Mouse (Mus musculus): ENCODE results near the gene Ccdc174. TPM values are rescaled to one million over a fixed set of nuclear protein-coding genes. Genes with fewer than 3 reads are reported as not detected.

Gene Ccdc174
- total RNA-seq, 1 experiment: 13.7 TPM

- Histone ChIP-seq H3K4me3 (ENCODE audit: insufficient read depth in 1 of 2, low read depth in 1 of 2, low read length in 2 of 2, poor library complexity in 1 of 2, severe bottlenecking in 1 of 2) (peak overlapping the region; percentile 72 to 73), H3K36me3 (ENCODE audit: control insufficient read depth, insufficient read depth, low read length, poor library complexity, severe bottlenecking) (no peaks in the 10 kb centered on the region), H3K27ac (ENCODE audit: insufficient read depth, low read depth, low read length, poor library complexity, severe bottlenecking) (no peak overlapping the region), H3K4me1 (ENCODE audit: control insufficient read depth in 2 of 2, insufficient read depth in 2 of 2, low read length in 2 of 2, poor library complexity in 1 of 2) (0 out of 4 replicates have a peak, but pooled peaks cover 0 to 2% of the 10 kb centered on the region in 2 experiments), H3K9ac (ENCODE audit: insufficient read depth, low read depth, low read length, poor library complexity, severe bottlenecking) (peak overlapping the region; percentile 56), H3K9me3 (ENCODE audit: control insufficient read depth, insufficient read depth, low read depth, low read length) (no peaks in the 10 kb centered on the region)
- TF ChIP-seq HCFC1 (IDR thresholded peaks at IDR 0.05; ENCODE audit: borderline replicate concordance, insufficient read depth, low read length): 0 out of 2 replicates have a peak, but pooled peaks have one; percentile 40
- no peak for TF ChIP-seq ZNF384 (IDR thresholded peaks at IDR 0.05; ENCODE audit: low read depth, low read length)
- in situ Hi-C loops (cut with MboI; ENCODE audit: low sequenced_read_pairs in 2 of 2, unreplicated experiment in 2 of 2): no loop called here
- no peak for DNase-seq (ENCODE audit: low read depth, low spot score)
Measured at GRCm38 (mm10) chr6:91842897-91843627, 34.8 kb upstream of the Ccdc174 start.

- in situ Hi-C loops (cut with MboI; ENCODE audit: low sequenced_read_pairs in 2 of 2, unreplicated experiment in 2 of 2): no loop called here
- no peak for DNase-seq (ENCODE audit: low read depth, low spot score)
- 0 out of 4 replicates have a peak, but pooled peaks cover 0 to 2% of the 10 kb centered on the region in 2 experiments for H3K4me1 ChIP-seq (ENCODE audit: control insufficient read depth in 2 of 2, insufficient read depth in 2 of 2, low read length in 2 of 2, poor library complexity in 1 of 2)
- no peak overlapping the region for H3K27ac ChIP-seq (ENCODE audit: insufficient read depth, low read depth, low read length, poor library complexity, severe bottlenecking)
- H3K9ac ChIP-seq (ENCODE audit: insufficient read depth, low read depth, low read length, poor library complexity, severe bottlenecking): peak overlapping the region; percentile 56
- TF ChIP-seq ZNF384 (IDR thresholded peaks at IDR 0.05; ENCODE audit: low read depth, low read length) (no peak), HCFC1 (IDR thresholded peaks at IDR 0.05; ENCODE audit: borderline replicate concordance, insufficient read depth, low read length) (no peak), MAFK (IDR thresholded peaks at IDR 0.05; ENCODE audit: insufficient read depth, low read depth, low read length) (no peak), ZC3H11A (IDR thresholded peaks at IDR 0.05; ENCODE audit: borderline replicate concordance, low read depth, low read length) (no peak), CHD2 (IDR thresholded peaks at IDR 0.05; ENCODE audit: low read depth, low read length) (no peak)
- H3K4me3 ChIP-seq (ENCODE audit: insufficient read depth in 1 of 2, low read depth in 1 of 2, low read length in 2 of 2, poor library complexity in 1 of 2, severe bottlenecking in 1 of 2): peak overlapping the region; percentile 72 to 73
- no peaks in the 10 kb centered on the region for H3K36me3 ChIP-seq (ENCODE audit: control insufficient read depth, insufficient read depth, low read length, poor library complexity, severe bottlenecking)
- no peaks in the 10 kb centered on the region for H3K9me3 ChIP-seq (ENCODE audit: control insufficient read depth, insufficient read depth, low read depth, low read length)
Measured at GRCm38 (mm10) chr6:91843628-91844153, 34.2 kb upstream of the Ccdc174 start.

GRCm38 (mm10) chr6:91852550-91852949 is 25.3 kb upstream of the Ccdc174 start:
- Histone ChIP-seq H3K4me3 (ENCODE audit: insufficient read depth in 1 of 2, low read depth in 1 of 2, low read length in 2 of 2, poor library complexity in 1 of 2, severe bottlenecking in 1 of 2) (no peak overlapping the region), H3K4me1 (ENCODE audit: control insufficient read depth in 2 of 2, insufficient read depth in 2 of 2, low read length in 2 of 2, poor library complexity in 1 of 2) (no peaks in the 10 kb centered on the region), H3K27ac (ENCODE audit: insufficient read depth, low read depth, low read length, poor library complexity, severe bottlenecking) (no peak overlapping the region), H3K36me3 (ENCODE audit: control insufficient read depth, insufficient read depth, low read length, poor library complexity, severe bottlenecking) (no peaks in the 10 kb centered on the region), H3K9me3 (ENCODE audit: control insufficient read depth, insufficient read depth, low read depth, low read length) (no peaks in the 10 kb centered on the region), H3K9ac (ENCODE audit: insufficient read depth, low read depth, low read length, poor library complexity, severe bottlenecking) (no peak overlapping the region)
- in situ Hi-C loops (cut with MboI; ENCODE audit: low sequenced_read_pairs in 2 of 2, unreplicated experiment in 2 of 2): loop anchor here in 1 of 2 experiments (5.0 kb wide), 1 partner anchor 75 kb away; no protein-coding TSS in a partner anchor
- TF ChIP-seq ZNF384 (IDR thresholded peaks at IDR 0.05; ENCODE audit: low read depth, low read length) (no peak), ZC3H11A (IDR thresholded peaks at IDR 0.05; ENCODE audit: borderline replicate concordance, low read depth, low read length) (no peak), MAFK (IDR thresholded peaks at IDR 0.05; ENCODE audit: insufficient read depth, low read depth, low read length) (no peak), HCFC1 (IDR thresholded peaks at IDR 0.05; ENCODE audit: borderline replicate concordance, insufficient read depth, low read length) (no peak), CHD2 (IDR thresholded peaks at IDR 0.05; ENCODE audit: low read depth, low read length) (no peak)
- peak; percentile 66 for DNase-seq (ENCODE audit: low read depth, low spot score)

GRCm38 (mm10) chr6:91858339-91858738 is 19.5 kb upstream of the Ccdc174 start:
- TF ChIP-seq ZNF384 (IDR thresholded peaks at IDR 0.05; ENCODE audit: low read depth, low read length) (no peak), HCFC1 (IDR thresholded peaks at IDR 0.05; ENCODE audit: borderline replicate concordance, insufficient read depth, low read length) (no peak), ZC3H11A (IDR thresholded peaks at IDR 0.05; ENCODE audit: borderline replicate concordance, low read depth, low read length) (no peak), CHD2 (IDR thresholded peaks at IDR 0.05; ENCODE audit: low read depth, low read length) (no peak), MAFK (IDR thresholded peaks at IDR 0.05; ENCODE audit: insufficient read depth, low read depth, low read length) (no peak)
- H3K36me3 ChIP-seq (ENCODE audit: control insufficient read depth, insufficient read depth, low read length, poor library complexity, severe bottlenecking): no peaks in the 10 kb centered on the region
- H3K4me3 ChIP-seq (ENCODE audit: insufficient read depth in 1 of 2, low read depth in 1 of 2, low read length in 2 of 2, poor library complexity in 1 of 2, severe bottlenecking in 1 of 2): no peak overlapping the region
- no peak overlapping the region for H3K9ac ChIP-seq (ENCODE audit: insufficient read depth, low read depth, low read length, poor library complexity, severe bottlenecking)
- no peak overlapping the region for H3K27ac ChIP-seq (ENCODE audit: insufficient read depth, low read depth, low read length, poor library complexity, severe bottlenecking)
- H3K4me1 ChIP-seq (ENCODE audit: control insufficient read depth in 2 of 2, insufficient read depth in 2 of 2, low read length in 2 of 2, poor library complexity in 1 of 2): no peaks in the 10 kb centered on the region
- in situ Hi-C loops (cut with MboI; ENCODE audit: low sequenced_read_pairs in 2 of 2, unreplicated experiment in 2 of 2): no loop called here
- no peak for DNase-seq (ENCODE audit: low read depth, low spot score)
- no peaks in the 10 kb centered on the region for H3K9me3 ChIP-seq (ENCODE audit: control insufficient read depth, insufficient read depth, low read depth, low read length)
